Mouse (Mus musculus): ENCODE data around the gene Atp2a3.

Gene Atp2a3

GRCm38 (mm10) chr11:73001029-73001428 lies 40.1 kb downstream of the Atp2a3 start:
- peak in 1 of 2 experiments; percentile 74 for DNase-seq (ENCODE audit: low spot score in 2 of 2)

DNA sequence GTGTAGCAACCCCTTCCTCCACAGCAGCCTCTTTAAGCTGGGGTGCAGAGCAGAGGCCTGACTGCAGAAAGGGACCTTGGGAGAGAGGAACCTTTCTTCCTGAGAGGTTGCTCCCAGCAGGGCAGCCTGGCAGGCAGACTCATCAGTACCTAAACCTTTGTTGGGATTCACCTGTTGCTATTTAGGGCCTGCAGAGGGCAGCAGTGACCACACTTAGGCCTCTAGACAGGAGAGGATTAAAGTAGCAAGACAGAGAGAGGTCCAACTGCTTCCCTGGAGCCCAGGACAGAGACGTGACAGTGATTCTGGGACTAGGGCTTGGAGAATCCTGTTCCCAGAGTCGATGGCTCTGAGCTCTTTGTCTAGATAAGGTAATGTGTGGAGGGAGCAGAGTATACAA lies 45.4 kb downstream of the Atp2a3 start:
- peak in 1 of 2 experiments; percentile 52 for DNase-seq (ENCODE audit: low spot score in 2 of 2)

DNA sequence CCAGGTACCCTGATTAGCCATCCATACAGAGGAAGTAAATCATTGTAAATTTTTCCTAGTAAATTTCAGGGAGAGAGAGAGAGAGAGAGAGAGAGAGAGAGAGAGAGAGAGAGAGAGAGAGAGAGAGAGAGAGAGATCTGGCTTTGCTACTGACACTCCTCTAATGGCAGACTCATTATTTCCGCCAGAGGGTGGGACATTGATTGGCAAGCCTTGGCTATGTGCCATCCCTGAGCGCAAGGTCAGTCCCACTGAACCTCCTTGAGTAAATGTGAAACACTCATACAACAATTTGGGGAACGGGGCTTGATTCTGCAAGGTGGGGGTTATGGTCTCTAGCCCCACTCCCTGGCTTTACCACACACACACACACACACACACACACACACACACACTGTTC lies 46.1 kb downstream of the Atp2a3 start:
- no peak for DNase-seq (ENCODE audit: low spot score in 2 of 2)

- peak in 1 of 2 experiments; percentile 50 for DNase-seq (ENCODE audit: low spot score in 2 of 2)
These were observed 46.9 kb downstream of the Atp2a3 start for GRCm38 (mm10) chr11:73007698-73008481.

GRCm38 (mm10) chr11:73008826-73009225 lies 47.9 kb downstream of the Atp2a3 start:
- no peak for DNase-seq (ENCODE audit: low spot score in 2 of 2)

- DNase-seq (ENCODE audit: low spot score in 2 of 2): no peak
These were observed 48.7 kb downstream of the Atp2a3 start for GRCm38 (mm10) chr11:73009531-73010274.

- no peak for DNase-seq (ENCODE audit: low spot score in 2 of 2)
These were observed 53.0 kb downstream of the Atp2a3 start for GRCm38 (mm10) chr11:73013981-73014380.

GRCm38 (mm10) chr11:73014831-73015344 lies 53.9 kb downstream of the Atp2a3 start:
- no peak for DNase-seq (ENCODE audit: low spot score in 2 of 2)

GRCm38 (mm10) chr11:73015391-73016102 lies 54.6 kb downstream of the Atp2a3 start:
- DNase-seq (ENCODE audit: low spot score in 2 of 2): peak; percentile 67

GRCm38 (mm10) chr11:73016103-73016420 lies 55.1 kb downstream of the Atp2a3 start:
- no peak for DNase-seq (ENCODE audit: low spot score in 2 of 2)

DNA sequence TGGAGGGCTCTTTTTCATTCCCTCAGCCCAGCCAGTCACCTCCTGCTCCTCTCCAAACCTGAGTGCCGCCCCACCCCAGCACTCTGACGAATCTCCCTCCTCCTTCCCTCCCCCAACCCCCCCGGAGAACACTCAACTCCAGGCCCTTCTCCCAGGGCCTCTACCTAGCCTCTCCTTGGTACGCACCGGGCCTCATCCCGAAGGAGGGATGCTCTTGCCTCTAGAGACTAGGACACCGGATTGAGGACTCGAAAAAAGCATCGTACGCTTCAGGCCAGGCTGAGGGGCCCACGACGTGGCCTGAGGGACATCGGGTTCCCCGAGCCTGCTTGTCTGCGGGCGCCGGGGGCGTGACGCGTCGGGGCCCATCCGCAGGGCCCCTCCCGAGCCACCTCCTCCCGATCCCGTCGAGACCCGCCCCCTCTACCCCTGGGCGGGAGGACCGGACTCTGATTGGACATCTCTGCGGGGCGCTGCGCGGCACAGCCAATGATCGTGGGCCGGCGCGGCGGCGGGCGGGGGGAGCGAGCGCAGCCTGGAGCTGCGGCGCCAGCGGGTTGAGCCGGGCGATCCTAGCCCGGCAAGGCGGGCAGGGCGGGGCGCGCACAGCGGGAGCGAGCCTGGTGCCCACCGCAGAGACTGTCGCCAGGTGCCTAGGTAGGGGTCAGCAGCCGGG lies 57.6 kb downstream of the Atp2a3 start, which contains the start of gene Camkk1:
Camkk1 (plus strand) TSS at position 538 of the 676 bp plus-strand sequence.
- peak; percentile 91 to 92 for DNase-seq (ENCODE audit: low spot score in 2 of 2)

DNA sequence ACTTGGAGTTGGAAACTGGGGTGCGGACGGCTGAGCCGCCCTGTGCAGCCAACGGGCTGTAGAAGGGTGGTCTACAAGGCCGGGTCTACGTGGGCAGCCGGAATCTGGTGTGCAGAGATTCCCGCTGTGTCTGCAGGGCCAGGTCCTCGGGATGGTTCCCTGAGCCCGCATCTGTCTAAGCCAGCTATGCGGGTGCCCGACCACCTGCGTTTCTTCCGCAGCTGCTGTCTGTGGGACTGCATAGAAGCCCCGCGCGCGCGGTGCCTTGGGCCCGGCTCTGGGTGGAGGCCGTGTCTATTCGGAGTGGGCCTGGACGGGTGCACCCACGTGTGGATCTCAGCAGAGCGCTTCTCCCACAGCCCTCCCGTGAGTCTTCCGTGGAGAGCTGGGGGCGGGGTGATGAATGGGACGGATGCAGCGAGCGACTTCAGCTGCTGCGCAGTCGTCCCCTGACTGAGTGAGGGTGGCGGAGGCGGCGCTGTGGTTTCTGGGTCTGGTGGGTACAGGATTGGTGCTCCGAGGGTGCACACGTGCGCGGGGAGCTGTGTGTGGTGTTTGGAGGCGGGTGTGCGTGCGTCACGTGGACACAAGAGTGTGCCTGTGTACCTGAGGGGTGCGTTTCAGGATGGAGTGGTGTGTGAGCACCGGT lies 58.3 kb downstream of the Atp2a3 start:
- no peak for DNase-seq (ENCODE audit: low spot score in 2 of 2)

DNA sequence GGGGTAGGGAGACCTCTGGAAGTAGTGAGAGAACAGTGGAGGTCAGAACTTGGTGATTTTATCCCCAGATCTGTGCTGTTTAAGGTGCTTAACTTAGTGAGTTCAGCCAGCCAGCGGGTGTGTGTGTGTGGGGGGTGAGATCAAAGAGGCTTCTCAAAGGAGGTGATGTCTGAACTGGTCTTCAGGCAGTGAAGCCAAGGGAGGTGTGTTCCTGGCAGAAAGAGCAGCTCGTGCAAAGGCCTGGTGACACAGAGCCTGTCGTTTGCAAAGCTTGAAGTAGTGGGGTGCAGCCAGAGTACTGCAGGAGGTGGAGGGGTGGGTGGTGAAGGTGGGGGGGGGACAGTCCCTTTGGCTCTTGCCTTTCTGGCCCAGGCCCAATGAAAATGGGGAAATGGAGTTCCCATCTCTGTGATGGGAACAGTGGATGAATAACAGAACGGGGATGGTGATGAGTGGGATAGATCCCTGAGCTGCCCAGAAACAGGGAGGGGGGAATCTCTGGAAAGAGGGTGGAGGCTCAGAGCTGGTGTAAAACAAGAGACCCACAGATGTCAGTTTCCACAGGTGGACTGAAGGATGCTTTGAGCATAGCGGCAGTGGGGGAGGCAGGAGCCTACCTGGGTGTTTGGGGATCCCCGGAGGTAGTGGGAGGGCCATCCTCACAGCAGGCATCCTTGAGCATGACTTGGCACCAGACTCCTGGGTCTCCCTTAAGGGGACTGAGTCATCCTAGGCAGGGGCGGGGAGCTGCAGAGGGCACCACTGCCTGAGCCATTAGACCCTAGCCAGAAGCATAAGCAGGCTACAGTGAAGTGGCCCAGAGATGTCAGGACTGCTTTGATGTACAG lies 60.2 kb downstream of the Atp2a3 start:
- DNase-seq (ENCODE audit: low spot score in 2 of 2): no peak

DNA sequence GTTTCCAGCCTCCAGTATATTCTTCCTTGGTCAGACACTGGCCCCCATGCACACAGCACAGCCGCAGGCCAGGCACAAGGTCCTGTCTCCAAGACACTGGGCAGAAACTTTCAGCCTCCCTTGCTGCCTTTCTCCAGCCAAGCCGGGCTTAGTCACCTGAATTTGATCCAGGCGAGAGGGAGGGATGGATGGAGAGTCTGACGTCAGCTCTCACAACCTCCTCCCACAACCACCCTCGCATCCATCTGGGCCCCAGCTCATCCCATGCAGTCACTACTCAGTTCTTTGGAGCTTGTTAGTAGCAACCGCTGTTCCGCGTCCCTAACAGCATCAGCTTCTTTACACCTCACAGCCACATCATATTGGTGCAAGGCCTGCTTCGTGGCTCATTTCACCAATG lies 62.1 kb downstream of the Atp2a3 start:
- peak; percentile 77 to 83 for DNase-seq (ENCODE audit: low spot score in 2 of 2)

- DNase-seq (ENCODE audit: low spot score in 2 of 2): no peak
These were observed 62.9 kb downstream of the Atp2a3 start for GRCm38 (mm10) chr11:73023827-73024226.

DNA sequence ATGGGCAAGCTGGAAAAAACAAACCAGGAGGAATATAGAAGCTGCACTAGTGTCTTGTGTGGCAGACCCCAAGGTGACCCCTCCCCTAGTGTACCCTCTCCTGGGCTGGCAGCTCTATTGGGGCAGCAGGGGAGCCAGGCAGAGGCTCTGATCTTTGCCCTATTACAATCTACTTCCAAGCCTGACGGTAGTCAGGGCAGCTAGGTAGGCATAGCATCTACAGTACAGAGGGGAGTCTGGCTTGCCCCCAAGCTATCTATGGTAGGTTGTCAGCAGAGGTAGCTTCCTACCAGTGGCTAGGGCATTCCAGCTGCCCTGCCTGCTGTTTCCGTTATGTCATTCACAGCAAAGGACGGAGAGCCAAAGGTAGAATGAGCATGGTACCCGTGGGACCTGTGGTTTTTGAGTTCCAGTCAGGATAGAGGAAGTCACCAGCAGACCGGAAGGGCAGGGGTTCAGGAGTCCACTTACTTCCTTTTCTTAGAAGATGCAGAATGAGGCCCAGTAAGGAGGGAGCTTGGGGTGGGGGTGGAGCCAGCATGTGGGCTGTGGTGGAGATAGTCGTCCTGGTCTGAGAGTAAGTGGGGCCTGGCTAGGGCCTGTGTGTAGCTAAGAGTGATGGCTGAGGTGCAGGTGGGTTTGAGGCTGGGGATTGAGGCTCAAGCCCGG lies 63.4 kb downstream of the Atp2a3 start:
- DNase-seq (ENCODE audit: low spot score in 2 of 2): peak; percentile 44 to 66

DNA sequence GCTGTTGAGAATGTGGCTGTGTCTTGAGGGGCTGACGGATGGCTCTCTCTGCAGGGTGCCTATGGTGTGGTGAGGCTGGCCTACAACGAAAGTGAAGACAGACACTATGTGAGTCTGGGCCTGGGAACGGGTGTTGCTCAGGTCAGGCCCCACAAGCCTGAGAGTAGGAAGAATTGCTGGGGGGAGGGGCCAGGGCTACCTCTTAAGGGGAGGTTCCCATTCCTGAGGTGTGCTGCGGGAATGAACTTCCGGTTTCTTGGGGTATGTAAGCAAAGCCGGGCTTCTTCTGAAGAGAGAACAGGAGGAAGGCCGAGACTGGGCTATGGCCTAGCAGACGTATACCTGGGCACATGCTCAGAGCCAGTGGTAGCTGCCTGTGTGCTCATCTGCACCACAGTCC lies 66.0 kb downstream of the Atp2a3 start:
- no peak for DNase-seq (ENCODE audit: low spot score in 2 of 2)

DNA sequence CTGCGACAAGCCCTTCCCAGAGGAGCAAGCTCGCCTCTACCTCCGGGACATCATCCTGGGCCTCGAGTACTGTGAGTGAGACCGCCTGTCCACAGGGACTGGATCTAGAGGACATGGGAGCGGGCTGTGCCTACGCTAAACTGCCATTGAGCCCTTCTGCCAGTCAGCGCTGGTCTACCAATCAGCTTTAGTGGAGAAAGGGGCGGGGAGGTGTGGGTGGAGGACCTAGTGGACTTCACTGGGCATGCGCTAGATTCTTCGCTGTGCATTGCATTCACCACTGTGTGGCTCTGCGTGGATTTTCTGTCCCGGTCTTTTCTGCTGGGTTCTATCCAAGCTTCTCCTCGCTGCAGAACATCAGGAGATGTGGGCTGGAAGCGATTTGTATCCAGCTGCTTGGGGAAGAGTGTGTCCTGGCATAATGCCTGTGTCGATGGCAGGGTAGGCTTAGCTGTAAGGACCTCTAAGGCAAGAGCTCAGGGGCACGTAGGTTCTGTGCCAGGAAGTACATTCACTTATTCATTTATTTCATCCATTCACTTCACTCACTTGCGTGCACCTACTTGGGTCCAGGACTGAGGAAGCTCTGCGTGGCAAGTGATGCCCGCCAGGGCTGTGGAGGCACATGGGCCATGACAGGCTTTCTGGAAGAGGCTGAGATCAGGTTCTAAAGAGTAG lies 70.0 kb downstream of the Atp2a3 start:
- DNase-seq (ENCODE audit: low spot score in 2 of 2): peak; percentile 91 to 92

GRCm38 (mm10) chr11:73031536-73031935 lies 70.6 kb downstream of the Atp2a3 start:
- DNase-seq (ENCODE audit: low spot score in 2 of 2): no peak
